Mouse (Mus musculus) midbrain, embryonic 12.5 days (tissue): Measurements from ENCODE around the gene Dctpp1. TPM values are rescaled to one million over a fixed set of nuclear protein-coding genes. Genes with fewer than 3 reads are reported as not detected.
A peak's percentile ranks its signal among the peaks of the same experiment; 100 is the strongest.

ENCODE experiments used
- ATAC-seq: fragments of 200-750 bp; cut with Nextera tagmentation; 2 replicates; pipeline ENCODE4 v1.8.0; 2017; ENCODE audit warnings: low read depth, moderate TSS enrichment, moderate library complexity; ENCODE audit not compliant: low FRiP score
- H3K27ac ChIP-seq: fragments of 300-500 bp; sonication (generic); replicated peaks from 2 replicates; pipeline ENCODE4 v1.5.1; 2016; ENCODE audit warnings: mild to moderate bottlenecking
- H3K27me3 ChIP-seq: fragments of 300-500 bp; sonication (generic); 2 replicates; pipeline ENCODE4 v1.6.1; 2016; ENCODE audit warnings: mild to moderate bottlenecking
- H3K36me3 ChIP-seq: fragments of 300-500 bp; sonication (generic); 2 replicates; pipeline ENCODE4 v1.6.1; 2016
- H3K4me1 ChIP-seq: fragments of 300-500 bp; sonication (generic); 2 replicates; pipeline ENCODE4 v1.6.1; 2016
- H3K4me2 ChIP-seq: fragments of 300-500 bp; sonication (generic); replicated peaks from 2 replicates; pipeline ENCODE4 v1.6.1; 2016; ENCODE audit warnings: mild to moderate bottlenecking, moderate library complexity
- H3K4me3 ChIP-seq: fragments of 300-500 bp; sonication (generic); 2 replicates; pipeline ENCODE4 v1.5.1; 2016; ENCODE audit warnings: mild to moderate bottlenecking
- H3K9ac ChIP-seq: fragments of 300-500 bp; sonication (generic); replicated peaks from 2 replicates; pipeline ENCODE4 v1.6.1; 2016; ENCODE audit warnings: mild to moderate bottlenecking, moderate library complexity
- H3K9me3 ChIP-seq: fragments of 300-500 bp; sonication (generic); 2 replicates; pipeline ENCODE4 v1.6.1; 2016; ENCODE audit warnings: mild to moderate bottlenecking
- WGBS: fragments of 180-500 bp; shearing (Covaris S2); methylation state at CpG from one replicate; pipeline ENCODE4 v1.1.7; 2016; 5-methylcytosine and 5-hydroxymethylcytosine counted together
- polyA plus RNA-seq: library from polyadenylated mRNA; unstranded; fragments of >200 nt; fragmentation: Nextera tagmentation; extraction: Ambion mirVana; gene quantifications from 2 replicates; pipeline ENCODE4 v1.2.1, GENCODE M21; 2016

Gene Dctpp1
- 165 and 174 TPM in 2 replicates for polyA plus RNA-seq

GRCm38 (mm10) chr7:127260309-127261111, at the start of gene Dctpp1:
TSS of gene Dctpp1 (minus strand) at chr7:127260709.
- ATAC-seq, result peak; percentile 99
- Histone ChIP-seq H3K9ac (peak within 1 kb of the TSS; percentile 67), H3K27ac (0 out of 2 replicates have a peak within 1 kb of the TSS, but pooled peaks have one; percentile 35), H3K4me2 (peak within 1 kb of the TSS; percentile 90), H3K27me3 (no peaks in the 10 kb centered on the region), H3K36me3 (peaks cover 25% of the 10 kb centered on the region), H3K4me3 (peak within 1 kb of the TSS; percentile 74), H3K4me1 (peaks cover 20% of the 10 kb centered on the region), H3K9me3 (no peaks in the 10 kb centered on the region)
- under 1% methylated on average over 50 of the region's 50 CpGs for WGBS

GRCm38 (mm10) chr7:127309951-127310350, 49.4 kb upstream of the Dctpp1 start:
- Histone ChIP-seq H3K4me1 (no peaks in the 10 kb centered on the region), H3K9ac (no peak overlapping the region), H3K4me3 (no peak overlapping the region), H3K36me3 (no peaks in the 10 kb centered on the region), H3K9me3 (no peaks in the 10 kb centered on the region), H3K4me2 (no peak overlapping the region), H3K27me3 (no peaks in the 10 kb centered on the region), H3K27ac (no peak overlapping the region)
- 70% methylated on average over 12 of the region's 12 CpGs for WGBS
- ATAC-seq, result no peak

GRCm38 (mm10) chr7:127308887-127309286, 48.4 kb upstream of the Dctpp1 start:
- WGBS, result 64% methylated on average over 4 of the region's 4 CpGs
- no peak overlapping the region for H3K27ac ChIP-seq
- H3K36me3 ChIP-seq, result no peaks in the 10 kb centered on the region
- ATAC-seq, result no peak
- no peak overlapping the region for H3K4me3 ChIP-seq
- H3K27me3 ChIP-seq, result no peaks in the 10 kb centered on the region
- no peak overlapping the region for H3K9ac ChIP-seq
- no peaks in the 10 kb centered on the region for H3K4me1 ChIP-seq
- no peaks in the 10 kb centered on the region for H3K9me3 ChIP-seq
- H3K4me2 ChIP-seq, result no peak overlapping the region

GRCm38 (mm10) chr7:127308431-127308830, 47.9 kb upstream of the Dctpp1 start:
- H3K4me1 ChIP-seq, result no peaks in the 10 kb centered on the region
- no peak overlapping the region for H3K27ac ChIP-seq
- 79% methylated on average over 2 of the region's 2 CpGs for WGBS
- H3K4me2 ChIP-seq, result no peak overlapping the region
- H3K4me3 ChIP-seq, result no peak overlapping the region
- no peak overlapping the region for H3K9ac ChIP-seq
- no peaks in the 10 kb centered on the region for H3K27me3 ChIP-seq
- no peaks in the 10 kb centered on the region for H3K9me3 ChIP-seq
- no peak for ATAC-seq
- H3K36me3 ChIP-seq, result no peaks in the 10 kb centered on the region

GRCm38 (mm10) chr7:127297586-127298193, 37.2 kb upstream of the Dctpp1 start:
- Histone ChIP-seq H3K9me3 (no peaks in the 10 kb centered on the region), H3K4me3 (no peak overlapping the region), H3K36me3 (no peaks in the 10 kb centered on the region), H3K27me3 (no peaks in the 10 kb centered on the region), H3K4me2 (no peak overlapping the region), H3K27ac (no peak overlapping the region), H3K4me1 (no peaks in the 10 kb centered on the region), H3K9ac (no peak overlapping the region)
- WGBS, result 89% methylated on average over 5 of the region's 5 CpGs
- ATAC-seq, result no peak

GRCm38 (mm10) chr7:127296786-127297555, 36.5 kb upstream of the Dctpp1 start:
- H3K4me2 ChIP-seq, result no peak overlapping the region
- H3K9ac ChIP-seq, result no peak overlapping the region
- ATAC-seq, result no peak
- H3K27ac ChIP-seq, result no peak overlapping the region
- H3K4me3 ChIP-seq, result no peak overlapping the region
- WGBS, result 83% methylated on average over 5 of the region's 5 CpGs
- H3K9me3 ChIP-seq, result no peaks in the 10 kb centered on the region
- H3K36me3 ChIP-seq, result no peaks in the 10 kb centered on the region
- no peaks in the 10 kb centered on the region for H3K4me1 ChIP-seq
- no peaks in the 10 kb centered on the region for H3K27me3 ChIP-seq

- H3K27ac ChIP-seq, result no peak within 1 kb of the TSS
- no peaks in the 10 kb centered on the region for H3K4me1 ChIP-seq
- no peak within 1 kb of the TSS for H3K4me3 ChIP-seq
- whole genome bisulfite sequencing, result 89% methylated on average over 11 of the region's 11 CpGs
- no peak within 1 kb of the TSS for H3K4me2 ChIP-seq
- ATAC-seq, result no peak
- H3K9me3 ChIP-seq, result no peaks in the 10 kb centered on the region
- no peak within 1 kb of the TSS for H3K9ac ChIP-seq
- H3K36me3 ChIP-seq, result no peaks in the 10 kb centered on the region
- no peaks in the 10 kb centered on the region for H3K27me3 ChIP-seq
Measured at GRCm38 (mm10) chr7:127296098-127296497, 35.6 kb upstream of the Dctpp1 start, which contains the start of gene Itgal. TSS of gene Itgal (plus strand) at chr7:127296260.

GRCm38 (mm10) chr7:127290142-127290541, 29.6 kb upstream of the Dctpp1 start:
- Histone ChIP-seq H3K27me3 (no peaks in the 10 kb centered on the region), H3K36me3 (no peaks in the 10 kb centered on the region), H3K4me2 (no peak overlapping the region), H3K9ac (no peak overlapping the region), H3K4me3 (no peak overlapping the region), H3K27ac (no peak overlapping the region), H3K4me1 (no peaks in the 10 kb centered on the region), H3K9me3 (peaks cover 16% of the 10 kb centered on the region)
- ATAC-seq, result no peak
- 52% methylated on average over 8 of the region's 8 CpGs for WGBS

GRCm38 (mm10) chr7:127289306-127289705, 28.8 kb upstream of the Dctpp1 start:
- WGBS, result 88% methylated on average over 2 of the region's 2 CpGs
- no peaks in the 10 kb centered on the region for H3K36me3 ChIP-seq
- no peaks in the 10 kb centered on the region for H3K27me3 ChIP-seq
- no peak overlapping the region for H3K4me3 ChIP-seq
- no peak overlapping the region for H3K27ac ChIP-seq
- H3K4me1 ChIP-seq, result no peaks in the 10 kb centered on the region
- ATAC-seq, result no peak
- H3K4me2 ChIP-seq, result no peak overlapping the region
- H3K9me3 ChIP-seq, result peaks cover 16% of the 10 kb centered on the region
- H3K9ac ChIP-seq, result no peak overlapping the region

GRCm38 (mm10) chr7:127287940-127288339, 27.4 kb upstream of the Dctpp1 start:
- WGBS, result 74% methylated on average over 1 of the region's 1 CpGs
- Histone ChIP-seq H3K27me3 (no peaks in the 10 kb centered on the region), H3K4me2 (no peak overlapping the region), H3K9me3 (peaks cover 16% of the 10 kb centered on the region), H3K9ac (no peak overlapping the region), H3K27ac (no peak overlapping the region), H3K36me3 (no peaks in the 10 kb centered on the region), H3K4me3 (no peak overlapping the region), H3K4me1 (no peaks in the 10 kb centered on the region)
- ATAC-seq, result no peak

GRCm38 (mm10) chr7:127285154-127285553, 24.6 kb upstream of the Dctpp1 start:
- Histone ChIP-seq H3K36me3 (no peaks in the 10 kb centered on the region), H3K9ac (no peak overlapping the region), H3K4me1 (no peaks in the 10 kb centered on the region), H3K9me3 (peaks cover 16% of the 10 kb centered on the region), H3K27me3 (no peaks in the 10 kb centered on the region), H3K27ac (no peak overlapping the region), H3K4me3 (no peak overlapping the region), H3K4me2 (no peak overlapping the region)
- ATAC-seq, result no peak
- WGBS, result 83% methylated on average over 6 of the region's 10 CpGs

- H3K9me3 ChIP-seq, result peaks cover 6% of the 10 kb centered on the region
- no peak overlapping the region for H3K9ac ChIP-seq
- H3K36me3 ChIP-seq, result no peaks in the 10 kb centered on the region
- 84% methylated on average over 2 of the region's 2 CpGs for WGBS
- H3K4me3 ChIP-seq, result no peak overlapping the region
- H3K27me3 ChIP-seq, result no peaks in the 10 kb centered on the region
- no peaks in the 10 kb centered on the region; the same call in 1 of the 2 replicates for H3K4me1 ChIP-seq
- no peak overlapping the region for H3K27ac ChIP-seq
- no peak overlapping the region for H3K4me2 ChIP-seq
- no peak for ATAC-seq
Measured at GRCm38 (mm10) chr7:127282190-127282589, 21.7 kb upstream of the Dctpp1 start.
